Mouse (Mus musculus) ES-E14 (cell line): ENCODE data around the gene Oxtr. TPM values are rescaled to one million over a fixed set of nuclear protein-coding genes. Genes with fewer than 3 reads are reported as not detected.

Source experiments
- DNase-seq: peaks from one replicate; pipeline ENCODE4 v3.0.0-alpha.2; 2013; ENCODE audit warnings: low read depth, low spot score
- H3K27ac ChIP-seq: 2 replicates; pipeline ENCODE4 v1.5.1; 2012; ENCODE audit warnings: low read depth, mild to moderate bottlenecking, low read length, moderate library complexity, mixed read lengths; ENCODE audit not compliant: poor library complexity, insufficient read depth, severe bottlenecking
- H3K36me3 ChIP-seq: 2 replicates; pipeline ENCODE4 v1.6.1; 2012; ENCODE audit warnings: mild to moderate bottlenecking, low read length, moderate library complexity, mixed read lengths; ENCODE audit not compliant: control insufficient read depth, poor library complexity, insufficient read depth, severe bottlenecking
- H3K4me1 ChIP-seq, 2 experiments: fragments of 150-350 bp in 1 of 2; sonication (generic) in 1 of 2; 2 replicates each; pipeline ENCODE4 v1.6.1; 2012; ENCODE audit warnings: low read length in 2 of 2, mild to moderate bottlenecking in 1 of 2, mixed read lengths in 1 of 2; ENCODE audit not compliant: control insufficient read depth in 2 of 2, insufficient read depth in 2 of 2, poor library complexity in 1 of 2
- H3K4me3 ChIP-seq, 2 experiments: fragments of 150-350 bp in 1 of 2; sonication (generic) in 1 of 2; 2 replicates each; pipeline ENCODE4 v1.5.1; 2012; ENCODE audit warnings: low read length in 2 of 2, low read depth in 1 of 2, mild to moderate bottlenecking in 1 of 2, mixed read lengths in 1 of 2; ENCODE audit not compliant: insufficient read depth in 1 of 2, poor library complexity in 1 of 2, severe bottlenecking in 1 of 2
- H3K9ac ChIP-seq: 2 replicates; pipeline ENCODE4 v1.6.1; 2012; ENCODE audit warnings: low read depth, mild to moderate bottlenecking, low read length, mixed read lengths; ENCODE audit not compliant: poor library complexity, insufficient read depth, severe bottlenecking
- H3K9me3 ChIP-seq: fragments of 150-350 bp; sonication (generic); 2 replicates; pipeline ENCODE4 v1.6.1; 2012; ENCODE audit warnings: low read depth, mild to moderate bottlenecking, low read length; ENCODE audit not compliant: control insufficient read depth, insufficient read depth
- CHD2 ChIP-seq: IDR thresholded peaks from 2 replicates; pipeline ENCODE4 v1.6.1; 2014; ENCODE audit warnings: mild to moderate bottlenecking, low read depth, low read length, inconsistent platforms
- HCFC1 ChIP-seq: IDR thresholded peaks from 2 replicates; pipeline ENCODE4 v1.6.1; 2012; ENCODE audit warnings: low read length, inconsistent platforms, borderline replicate concordance; ENCODE audit not compliant: insufficient read depth
- MAFK ChIP-seq: IDR thresholded peaks from 2 replicates; pipeline ENCODE4 v1.6.1; 2014; ENCODE audit warnings: mild to moderate bottlenecking, low read depth, low read length, inconsistent platforms; ENCODE audit not compliant: insufficient read depth
- ZC3H11A ChIP-seq: IDR thresholded peaks from 2 replicates; pipeline ENCODE4 v1.6.1; 2012; ENCODE audit warnings: low read depth, mild to moderate bottlenecking, inconsistent platforms, low read length, borderline replicate concordance
- ZNF384 ChIP-seq: IDR thresholded peaks from 2 replicates; pipeline ENCODE4 v1.6.1; 2012; ENCODE audit warnings: low read depth, low read length, inconsistent platforms
- in situ Hi-C, 2 experiments: fragments of 600-800 bp; cut with MboI; formaldehyde crosslinking; loops; one replicate each; pipeline ENCODE4 v1.15.1; 2025; ENCODE audit warnings: low sequenced_read_pairs in 2 of 2, inconsistent platforms in 1 of 2; ENCODE audit not compliant: unreplicated experiment in 2 of 2
- total RNA-seq: library from RNA; depleted of rRNA; stranded (reverse); fragments of 300-350 nt; gene quantifications from 2 replicates; pipeline ENCODE4 v1.2.3, GENCODE M21; 2012

Oxtr gene
- total RNA-seq, 1 experiment, result 0.04 TPM

- no peak overlapping the region for H3K27ac ChIP-seq
- H3K4me3 ChIP-seq, result no peak overlapping the region
- H3K4me1 ChIP-seq, result no peaks in the 10 kb centered on the region
- in situ Hi-C loops, result no loop called here
- no peaks in the 10 kb centered on the region for H3K9me3 ChIP-seq
- no peak overlapping the region for H3K9ac ChIP-seq
- no peaks in the 10 kb centered on the region for H3K36me3 ChIP-seq
- DNase-seq, result no peak
- TF ChIP-seq CHD2 (no peak), ZNF384 (no peak), HCFC1 (no peak), ZC3H11A (no peak), MAFK (no peak)
Measured at GRCm38 (mm10) chr6:112495219-112495618, 5.5 kb upstream of the Oxtr start.

DNA sequence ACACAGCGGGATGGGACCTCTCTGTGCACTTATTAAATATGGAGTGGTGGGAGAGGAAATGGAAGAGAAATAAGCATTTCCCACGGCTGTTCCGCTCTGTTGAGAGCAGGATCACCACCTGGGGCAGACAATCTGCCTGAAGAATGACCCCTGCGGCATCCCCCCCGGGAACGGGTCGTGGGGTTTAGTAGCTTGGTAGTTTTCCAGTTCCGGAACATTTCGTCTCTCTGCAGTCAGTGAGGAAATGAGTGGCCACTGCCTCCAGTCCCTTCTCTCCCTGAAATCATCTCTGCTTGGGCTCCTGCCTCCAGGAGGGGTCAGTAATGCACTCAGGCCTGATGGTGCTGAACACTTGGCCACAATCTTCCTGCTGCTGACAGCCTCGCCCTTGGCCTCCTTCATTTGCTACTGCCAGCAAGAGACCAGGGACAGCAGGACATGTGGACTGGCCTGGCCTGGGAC, 4.9 kb upstream of the Oxtr start:
- in situ Hi-C loops, result no loop called here
- TF ChIP-seq ZC3H11A (no peak), CHD2 (no peak), HCFC1 (no peak), MAFK (no peak), ZNF384 (no peak)
- H3K27ac ChIP-seq, result no peak overlapping the region
- H3K4me3 ChIP-seq, result no peak overlapping the region
- H3K9me3 ChIP-seq, result no peaks in the 10 kb centered on the region
- no peak for DNase-seq
- H3K9ac ChIP-seq, result no peak overlapping the region
- H3K36me3 ChIP-seq, result no peaks in the 10 kb centered on the region
- peaks cover 0 to 1% of the 10 kb centered on the region in 2 experiments; a peak in 1 of 4 replicates for H3K4me1 ChIP-seq

GRCm38 (mm10) chr6:112493371-112493770, 3.6 kb upstream of the Oxtr start:
- Histone ChIP-seq H3K9ac (no peak overlapping the region), H3K9me3 (no peaks in the 10 kb centered on the region), H3K4me3 (no peak overlapping the region), H3K36me3 (no peaks in the 10 kb centered on the region), H3K27ac (no peak overlapping the region), H3K4me1 (peaks cover 0 to 7% of the 10 kb centered on the region in 2 experiments; a peak in 1 of 4 replicates)
- DNase-seq, result no peak
- TF ChIP-seq CHD2 (no peak), MAFK (no peak), ZC3H11A (no peak), HCFC1 (no peak), ZNF384 (no peak)
- in situ Hi-C loops, result no loop called here

GRCm38 (mm10) chr6:112492656-112493055, 2.9 kb upstream of the Oxtr start:
- TF ChIP-seq CHD2 (no peak), HCFC1 (no peak), MAFK (no peak), ZNF384 (no peak), ZC3H11A (no peak)
- Histone ChIP-seq H3K4me1 (peaks cover 0 to 7% of the 10 kb centered on the region in 2 experiments; a peak in 1 of 4 replicates), H3K4me3 (no peak overlapping the region), H3K9ac (no peak overlapping the region), H3K36me3 (no peaks in the 10 kb centered on the region), H3K9me3 (no peaks in the 10 kb centered on the region), H3K27ac (no peak overlapping the region)
- in situ Hi-C loops, result no loop called here
- DNase-seq, result no peak

- Histone ChIP-seq H3K36me3 (no peaks in the 10 kb centered on the region), H3K4me1 (peaks cover 0 to 7% of the 10 kb centered on the region in 2 experiments; a peak in 1 of 4 replicates), H3K9me3 (no peaks in the 10 kb centered on the region), H3K9ac (no peak overlapping the region), H3K4me3 (no peak overlapping the region), H3K27ac (no peak overlapping the region)
- TF ChIP-seq ZNF384 (no peak), HCFC1 (no peak), CHD2 (no peak), ZC3H11A (no peak), MAFK (no peak)
- in situ Hi-C loops, result no loop called here
- DNase-seq, result no peak
Measured at GRCm38 (mm10) chr6:112491521-112491920, 1.8 kb upstream of the Oxtr start.
